Mouse (Mus musculus): ENCODE results near the gene Fscn3.

DNA sequence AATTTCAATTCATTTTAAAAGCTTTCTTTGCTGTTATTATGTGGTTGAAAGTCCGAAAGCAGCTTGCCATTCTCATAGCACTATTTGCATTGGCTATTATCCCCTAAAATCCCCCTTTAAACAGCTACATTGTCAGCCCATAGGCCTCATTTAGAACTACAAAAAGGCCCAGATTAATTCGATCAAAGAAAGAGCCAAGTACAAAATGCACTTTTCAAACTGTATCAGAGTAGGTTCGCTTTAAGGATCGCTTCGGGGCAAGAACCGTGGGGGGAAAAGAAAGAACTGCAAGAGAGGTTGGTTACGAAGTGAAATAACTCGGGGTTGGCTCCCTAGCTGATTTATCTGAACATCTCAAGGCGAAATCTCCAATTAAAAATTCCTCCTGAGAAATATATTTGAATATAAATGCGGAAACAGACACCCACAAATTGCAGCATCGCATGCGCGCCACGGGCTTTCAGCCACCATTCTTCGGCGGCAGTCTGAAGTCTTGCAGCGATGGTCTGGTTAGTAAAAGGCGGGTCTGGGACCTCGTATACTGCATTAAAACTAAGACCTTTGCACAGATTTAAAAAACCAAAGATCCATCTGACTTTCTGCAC, 30.6 kb upstream of the Fscn3 start:
- TF ChIP-seq CTCF (IDR thresholded peaks at IDR 0.05; ENCODE audit: low read depth, low read length) = no peak
- TF ChIP-seq POLR2A (IDR thresholded peaks at IDR 0.05; ENCODE audit: borderline replicate concordance, low read depth, low read length) = no peak

Measured in bone marrow macrophage, adult 2 months (primary cell).